Mouse (Mus musculus): ENCODE results near the gene Rarb. TPM values are rescaled to one million over a fixed set of nuclear protein-coding genes. Genes with fewer than 3 reads are reported as not detected.

Gene Rarb
- polyA plus RNA-seq (2015; fragmentation: Nextera tagmentation; extraction: Ambion mirVana) = 17.6 and 26.2 TPM in 2 replicates

- 95% methylated on average over 4 of the region's 4 CpGs for WGBS
- no peak within 1 kb of the TSS for H3K4me2 ChIP-seq (ENCODE audit: low read length)
- H3K9me3 ChIP-seq (ENCODE audit: control insufficient read depth, low read length) = no peaks in the 10 kb centered on the region
- H3K27me3 ChIP-seq (replicated peaks; ENCODE audit: control insufficient read depth, insufficient read depth, low read length) = no peaks in the 10 kb centered on the region
- no peaks in the 10 kb centered on the region for H3K36me3 ChIP-seq (ENCODE audit: control insufficient read depth, insufficient read depth)
- peaks cover 8% of the 10 kb centered on the region for H3K4me1 ChIP-seq (replicated peaks; ENCODE audit: control insufficient read depth, insufficient read depth, low read length)
- H3K27ac ChIP-seq (ENCODE audit: low read length) = no peak within 1 kb of the TSS
- H3K9ac ChIP-seq (replicated peaks; ENCODE audit: low read depth, low read length) = no peak within 1 kb of the TSS
- ATAC-seq = no peak
- no peak within 1 kb of the TSS for H3K4me3 ChIP-seq (replicated peaks; ENCODE audit: low read length)
These were observed at the start of gene Rarb for GRCm38 (mm10) chr14:16818602-16819250. Gene Rarb, minus strand, starts transcription at chr14:16819156.

- Histone ChIP-seq H3K27me3 (replicated peaks; ENCODE audit: control insufficient read depth, insufficient read depth, low read length) (no peaks in the 10 kb centered on the region), H3K4me1 (replicated peaks; ENCODE audit: control insufficient read depth, insufficient read depth, low read length) (peaks cover 3% of the 10 kb centered on the region; the same call in 1 of the 2 replicates), H3K9ac (replicated peaks; ENCODE audit: low read depth, low read length) (no peak overlapping the region), H3K27ac (ENCODE audit: low read length) (no peak overlapping the region), H3K4me3 (replicated peaks; ENCODE audit: low read length) (no peak overlapping the region), H3K36me3 (ENCODE audit: control insufficient read depth, insufficient read depth) (no peaks in the 10 kb centered on the region), H3K9me3 (ENCODE audit: control insufficient read depth, low read length) (no peaks in the 10 kb centered on the region), H3K4me2 (ENCODE audit: low read length) (no peak overlapping the region)
- 75% methylated on average over 3 of the region's 3 CpGs for WGBS
- no peak for ATAC-seq
These were observed 23.1 kb upstream of the Rarb start for GRCm38 (mm10) chr14:16842036-16842435.

- H3K9me3 ChIP-seq (ENCODE audit: control insufficient read depth, low read length) = no peaks in the 10 kb centered on the region
- H3K36me3 ChIP-seq (ENCODE audit: control insufficient read depth, insufficient read depth) = no peaks in the 10 kb centered on the region
- no peak overlapping the region for H3K27ac ChIP-seq (ENCODE audit: low read length)
- H3K4me2 ChIP-seq (ENCODE audit: low read length) = no peak overlapping the region
- no peak overlapping the region for H3K4me3 ChIP-seq (replicated peaks; ENCODE audit: low read length)
- H3K9ac ChIP-seq (replicated peaks; ENCODE audit: low read depth, low read length) = no peak overlapping the region
- ATAC-seq = peak; percentile 47
- WGBS = 60% methylated on average over 6 of the region's 6 CpGs
- no peaks in the 10 kb centered on the region for H3K27me3 ChIP-seq (replicated peaks; ENCODE audit: control insufficient read depth, insufficient read depth, low read length)
- peaks cover 3% of the 10 kb centered on the region; the same call in 1 of the 2 replicates for H3K4me1 ChIP-seq (replicated peaks; ENCODE audit: control insufficient read depth, insufficient read depth, low read length)
These were observed 22.6 kb upstream of the Rarb start for GRCm38 (mm10) chr14:16841597-16841989.

- Histone ChIP-seq H3K4me2 (ENCODE audit: low read length) (no peak overlapping the region), H3K27ac (ENCODE audit: low read length) (no peak overlapping the region), H3K4me3 (replicated peaks; ENCODE audit: low read length) (no peak overlapping the region), H3K27me3 (replicated peaks; ENCODE audit: control insufficient read depth, insufficient read depth, low read length) (no peaks in the 10 kb centered on the region), H3K36me3 (ENCODE audit: control insufficient read depth, insufficient read depth) (no peaks in the 10 kb centered on the region), H3K9me3 (ENCODE audit: control insufficient read depth, low read length) (no peaks in the 10 kb centered on the region), H3K9ac (replicated peaks; ENCODE audit: low read depth, low read length) (no peak overlapping the region), H3K4me1 (replicated peaks; ENCODE audit: control insufficient read depth, insufficient read depth, low read length) (peaks cover 3% of the 10 kb centered on the region; the same call in 1 of the 2 replicates)
- ATAC-seq = peak; percentile 92
- 34% methylated on average over 8 of the region's 8 CpGs for WGBS
These were observed 22.1 kb upstream of the Rarb start for GRCm38 (mm10) chr14:16840951-16841596.

GRCm38 (mm10) chr14:16840135-16840534, 21.2 kb upstream of the Rarb start:
- no peak for ATAC-seq
- peaks cover 3% of the 10 kb centered on the region; the same call in 1 of the 2 replicates for H3K4me1 ChIP-seq (replicated peaks; ENCODE audit: control insufficient read depth, insufficient read depth, low read length)
- H3K27ac ChIP-seq (ENCODE audit: low read length) = no peak overlapping the region
- H3K4me2 ChIP-seq (ENCODE audit: low read length) = no peak overlapping the region
- no peak overlapping the region for H3K4me3 ChIP-seq (replicated peaks; ENCODE audit: low read length)
- no peaks in the 10 kb centered on the region for H3K9me3 ChIP-seq (ENCODE audit: control insufficient read depth, low read length)
- no peak overlapping the region for H3K9ac ChIP-seq (replicated peaks; ENCODE audit: low read depth, low read length)
- 100% methylated on average over 2 of the region's 2 CpGs for WGBS
- H3K27me3 ChIP-seq (replicated peaks; ENCODE audit: control insufficient read depth, insufficient read depth, low read length) = no peaks in the 10 kb centered on the region
- no peaks in the 10 kb centered on the region for H3K36me3 ChIP-seq (ENCODE audit: control insufficient read depth, insufficient read depth)

GRCm38 (mm10) chr14:16815096-16815741, 3.7 kb downstream of the Rarb start:
- no peaks in the 10 kb centered on the region for H3K4me1 ChIP-seq (replicated peaks; ENCODE audit: control insufficient read depth, insufficient read depth, low read length)
- H3K36me3 ChIP-seq (ENCODE audit: control insufficient read depth, insufficient read depth) = no peaks in the 10 kb centered on the region
- H3K4me3 ChIP-seq (replicated peaks; ENCODE audit: low read length) = no peak overlapping the region
- no peak overlapping the region for H3K4me2 ChIP-seq (ENCODE audit: low read length)
- no peak overlapping the region for H3K9ac ChIP-seq (replicated peaks; ENCODE audit: low read depth, low read length)
- no peaks in the 10 kb centered on the region for H3K9me3 ChIP-seq (ENCODE audit: control insufficient read depth, low read length)
- 60% methylated on average over 1 of the region's 1 CpGs for WGBS
- ATAC-seq = peak; percentile 45; the same call in 1 of the 2 replicates
- H3K27ac ChIP-seq (ENCODE audit: low read length) = no peak overlapping the region
- H3K27me3 ChIP-seq (replicated peaks; ENCODE audit: control insufficient read depth, insufficient read depth, low read length) = no peaks in the 10 kb centered on the region

GRCm38 (mm10) chr14:16806155-16806554, 12.8 kb downstream of the Rarb start:
- no peak overlapping the region for H3K4me3 ChIP-seq (replicated peaks; ENCODE audit: low read length)
- H3K9me3 ChIP-seq (ENCODE audit: control insufficient read depth, low read length) = no peaks in the 10 kb centered on the region
- no peaks in the 10 kb centered on the region for H3K4me1 ChIP-seq (replicated peaks; ENCODE audit: control insufficient read depth, insufficient read depth, low read length)
- ATAC-seq = no peak
- H3K4me2 ChIP-seq (ENCODE audit: low read length) = no peak overlapping the region
- H3K27me3 ChIP-seq (replicated peaks; ENCODE audit: control insufficient read depth, insufficient read depth, low read length) = no peaks in the 10 kb centered on the region
- 78% methylated on average over 3 of the region's 3 CpGs for WGBS
- H3K9ac ChIP-seq (replicated peaks; ENCODE audit: low read depth, low read length) = no peak overlapping the region
- H3K36me3 ChIP-seq (ENCODE audit: control insufficient read depth, insufficient read depth) = no peaks in the 10 kb centered on the region
- H3K27ac ChIP-seq (ENCODE audit: low read length) = no peak overlapping the region

GRCm38 (mm10) chr14:16790161-16790560, 28.8 kb downstream of the Rarb start:
- no peak for ATAC-seq
- Histone ChIP-seq H3K4me2 (ENCODE audit: low read length) (no peak overlapping the region), H3K9me3 (ENCODE audit: control insufficient read depth, low read length) (no peaks in the 10 kb centered on the region), H3K9ac (replicated peaks; ENCODE audit: low read depth, low read length) (no peak overlapping the region), H3K27me3 (replicated peaks; ENCODE audit: control insufficient read depth, insufficient read depth, low read length) (no peaks in the 10 kb centered on the region), H3K27ac (ENCODE audit: low read length) (no peak overlapping the region), H3K4me3 (replicated peaks; ENCODE audit: low read length) (no peak overlapping the region), H3K36me3 (ENCODE audit: control insufficient read depth, insufficient read depth) (no peaks in the 10 kb centered on the region), H3K4me1 (replicated peaks; ENCODE audit: control insufficient read depth, insufficient read depth, low read length) (no peaks in the 10 kb centered on the region)
- 82% methylated on average over 1 of the region's 1 CpGs for WGBS

- ATAC-seq = no peak
- 90% methylated on average over 5 of the region's 5 CpGs for WGBS
- Histone ChIP-seq H3K4me1 (replicated peaks; ENCODE audit: control insufficient read depth, insufficient read depth, low read length) (no peaks in the 10 kb centered on the region), H3K4me3 (replicated peaks; ENCODE audit: low read length) (no peak overlapping the region), H3K27me3 (replicated peaks; ENCODE audit: control insufficient read depth, insufficient read depth, low read length) (no peaks in the 10 kb centered on the region), H3K4me2 (ENCODE audit: low read length) (no peak overlapping the region), H3K27ac (ENCODE audit: low read length) (no peak overlapping the region), H3K9me3 (ENCODE audit: control insufficient read depth, low read length) (no peaks in the 10 kb centered on the region), H3K36me3 (ENCODE audit: control insufficient read depth, insufficient read depth) (no peaks in the 10 kb centered on the region), H3K9ac (replicated peaks; ENCODE audit: low read depth, low read length) (no peak overlapping the region)
These were observed 36.9 kb downstream of the Rarb start for GRCm38 (mm10) chr14:16781942-16782541.
